Mouse (Mus musculus) liver, embryonic 14.5 days (tissue): ENCODE measurements around the gene Tns1.

Experiments
- CTCF ChIP-seq: IDR thresholded peaks from 2 replicates; pipeline ENCODE4 v1.5.1; 2016; ENCODE audit warnings: antibody characterized with exemption, low read depth, control low read depth
- EP300 ChIP-seq: IDR thresholded peaks from 2 replicates; pipeline ENCODE4 v1.6.1; 2016; ENCODE audit warnings: antibody characterized with exemption, low read depth

- TF ChIP-seq CTCF (no peak), EP300 (no peak)
These were observed 165.9 kb downstream of the Tns1 start for GRCm38 (mm10) chr1:73958210-73958983.
